Comparison of ENCODE assay signal across 16 mouse cellular contexts in the genomic region with DNA sequence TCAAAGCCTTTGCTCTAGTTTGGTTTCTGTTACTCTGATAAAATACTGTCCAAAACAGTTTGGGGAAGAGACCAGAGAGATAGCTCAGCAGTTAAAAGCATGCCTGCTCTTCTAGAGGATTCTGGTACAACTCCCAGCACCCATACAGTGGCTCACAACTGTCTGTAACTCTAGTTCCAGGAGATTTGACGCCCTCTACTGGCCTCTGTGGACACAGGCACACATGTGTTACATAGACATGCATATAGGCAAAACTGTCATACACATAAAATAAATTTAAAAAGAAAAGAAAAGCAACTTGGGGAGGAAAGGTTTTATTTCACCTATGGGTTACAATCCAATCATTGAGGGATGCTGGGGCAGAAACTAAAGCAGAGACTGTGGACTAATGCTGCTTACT. TPM values are rescaled to one million over a fixed set of nuclear protein-coding genes. Genes with fewer than 3 reads are reported as not detected.
"Had no signal": no experiment of that assay in that cellular context is flagged by ENCODE, and none has a peak within 500 bp of the region (broad histone marks: within the 10 kb centered on the region; RNA-seq: fewer than 3 reads in every experiment).

No protein-coding gene starts in this region.

- H3K4me2 ChIP-seq: limb, embryonic 13.5 days; liver, embryonic 12.5 days; midbrain, embryonic 11.5 days; midbrain, embryonic 15.5 days had no signal

- H3K4me3 ChIP-seq: limb, embryonic 13.5 days; liver, embryonic 12.5 days; megakaryocyte, embryonic 14.5 days; midbrain, embryonic 15.5 days had no signal

- H3K9ac ChIP-seq: limb, embryonic 13.5 days; liver, embryonic 12.5 days; midbrain, embryonic 15.5 days had no signal

- H3K4me1 ChIP-seq: limb, embryonic 13.5 days; liver, embryonic 12.5 days; midbrain, embryonic 15.5 days had no signal

- H3K27me3 ChIP-seq: limb, embryonic 13.5 days; liver, embryonic 12.5 days; megakaryocyte, embryonic 14.5 days; midbrain, embryonic 15.5 days had no signal

- H3K27ac ChIP-seq: limb, embryonic 13.5 days; liver, embryonic 12.5 days; macrophage; midbrain, embryonic 15.5 days had no signal

- ATAC-seq: intestine, postnatal 0 days; liver, embryonic 12.5 days; midbrain, embryonic 15.5 days had no signal

- H3K9me3 ChIP-seq: limb, embryonic 13.5 days; liver, embryonic 12.5 days; megakaryocyte, embryonic 14.5 days; midbrain, embryonic 15.5 days had no signal

- DNase-seq: kidney, adult 8-10 months; kidney, postnatal 25 days; layer of hippocampus, adult 9-11 months; left cerebral cortex, postnatal 4 days; lung, adult 18-20 months; lung, postnatal 14 days; thymus, adult 18-20 months; thymus, postnatal 14 days had no signal

RNA-seq across cellular contexts. Expression of a gene that starts 36.6 kb away (rescaled TPM):
- total RNA-seq: left cerebral cortex, postnatal 4 days had no signal

RNA-seq across cellular contexts. Expression of a gene that starts 43.4 kb away (rescaled TPM):
- polyA plus RNA-seq: midbrain, embryonic 15.5 days; neural tube, embryonic 14.5 days had no signal
